Mouse (Mus musculus): ENCODE data around the gene Lrg1. TPM values are rescaled to one million over a fixed set of nuclear protein-coding genes. Genes with fewer than 3 reads are reported as not detected.

The Lrg1 gene
- total and polyA plus RNA-seq, 3 experiments: not detected

- Histone ChIP-seq H3K36me3 (replicated peaks in 1 of 2; ENCODE audit: control insufficient read depth in 1 of 2, insufficient read depth in 1 of 2, low read length in 1 of 2) (peaks cover 0 to 19% of the 10 kb centered on the region in 2 experiments), H3K4me1 (ENCODE audit: control insufficient read depth in 1 of 2, insufficient read depth in 2 of 2) (peaks cover 6 to 46% of the 10 kb centered on the region in 2 experiments; a peak in 3 of 4 replicates), H3K9me3 (replicated peaks; ENCODE audit: low read length) (peaks cover 3% of the 10 kb centered on the region), H3K27me3 (replicated peaks) (peaks cover 39% of the 10 kb centered on the region), H3K4me3 (replicated peaks in 1 of 3; ENCODE audit: low read depth in 2 of 3, low read length in 2 of 3, poor library complexity in 1 of 3) (peak overlapping the region; percentile 5 to 47 (median 45)), H3K9ac (ENCODE audit: insufficient read depth, low read depth) (peak overlapping the region; percentile 24), H3K27ac (ENCODE audit: insufficient read depth, low read depth) (peak overlapping the region; percentile 3; the same call in 1 of the 2 replicates), H3K4me2 (ENCODE audit: insufficient read depth, low read depth, poor library complexity, severe bottlenecking) (peak overlapping the region; percentile 35), H3K79me2 (replicated peaks; ENCODE audit: control insufficient read depth, extremely low read depth, insufficient read depth, poor library complexity, severe bottlenecking) (no peaks in the 10 kb centered on the region)
- peak; percentile 51 for DNase-seq (ENCODE audit: extremely low read depth)
- dilution Hi-C loops (cut with MboI; ENCODE audit: extremely low pct_ligation_motif_present, extremely low pct_unique_long_range_greater_than_20kb, low sequenced_read_pairs): no loop called here
- in situ Hi-C loops (cut with MboI; ENCODE audit: low pct_ligation_motif_present, low pct_unique_long_range_greater_than_20kb, low sequenced_read_pairs): loop anchor here (5.0 kb wide), 1 partner anchor 129 kb away; no protein-coding TSS in a partner anchor
- TF ChIP-seq SMC3 (IDR thresholded peaks at IDR 0.05; ENCODE audit: low read depth, low read length) (no peak), BHLHE40 (IDR thresholded peaks at IDR 0.05; ENCODE audit: low read depth, low read length) (no peak), NRF1 (IDR thresholded peaks at IDR 0.05; ENCODE audit: low read depth, low read length) (no peak), TCF12 (IDR thresholded peaks at IDR 0.05; ENCODE audit: low read depth, low read length) (no peak), MAZ (IDR thresholded peaks at IDR 0.05; ENCODE audit: low read depth, low read length) (0 out of 2 replicates have a peak, but pooled peaks have one; percentile 21), ELF1 (IDR thresholded peaks at IDR 0.05; ENCODE audit: low read depth, low read length) (peak; percentile 49), USF2 (conservative IDR thresholded peaks at IDR 0.05; ENCODE audit: low read depth, low read length) (no peak), HCFC1 (IDR thresholded peaks at IDR 0.05; ENCODE audit: low read depth, low read length) (no peak; the same call in 1 of the 2 replicates), USF1 (IDR thresholded peaks at IDR 0.05; ENCODE audit: low read depth, low read length) (no peak), JUN (IDR thresholded peaks at IDR 0.05; ENCODE audit: insufficient read depth, low read depth, low read length) (no peak), MEF2A (IDR thresholded peaks at IDR 0.05; ENCODE audit: borderline replicate concordance, low read depth, low read length) (no peak), E2F4 (IDR thresholded peaks at IDR 0.05; ENCODE audit: insufficient replicate concordance, low read depth, low read length) (no peak), SIN3A (IDR thresholded peaks at IDR 0.05; ENCODE audit: low read length) (no peak), ZC3H11A (IDR thresholded peaks at IDR 0.05; ENCODE audit: low read depth, low read length) (no peak), ZKSCAN1 (IDR thresholded peaks at IDR 0.05; ENCODE audit: borderline replicate concordance, low read depth, low read length) (no peak), CHD2 (IDR thresholded peaks at IDR 0.05; ENCODE audit: low read length) (0 out of 2 replicates have a peak, but pooled peaks have one; percentile 12), IRF4 (IDR thresholded peaks at IDR 0.05; ENCODE audit: low read depth, low read length) (no peak), ZMIZ1 (IDR thresholded peaks at IDR 0.05; ENCODE audit: low read depth, low read length) (no peak), NELFE (IDR thresholded peaks at IDR 0.05; ENCODE audit: low read depth, low read length) (peak; percentile 52; the same call in 1 of the 2 replicates), TBP (conservative IDR thresholded peaks at IDR 0.05; ENCODE audit: low read depth, low read length) (0 out of 2 replicates have a peak, but pooled peaks have one; percentile 21), POLR2A (IDR thresholded peaks at IDR 0.05; ENCODE audit: low read depth, low read length) (no peak; the same call in 1 of the 2 replicates), ZNF384 (IDR thresholded peaks at IDR 0.05; ENCODE audit: low read depth, low read length) (no peak), UBTF (IDR thresholded peaks at IDR 0.05; ENCODE audit: low read depth, low read length) (no peak), MAFK (IDR thresholded peaks at IDR 0.05; ENCODE audit: insufficient replicate concordance, low read length) (no peak), GABPA (IDR thresholded peaks at IDR 0.05; ENCODE audit: insufficient replicate concordance, low read depth, low read length) (no peak), MXI1 (IDR thresholded peaks at IDR 0.05; ENCODE audit: low read depth, low read length) (peak; percentile 64; the same call in 1 of the 2 replicates), PAX5 (IDR thresholded peaks at IDR 0.05; ENCODE audit: low read length) (no peak), KAT2A (IDR thresholded peaks at IDR 0.05; ENCODE audit: insufficient replicate concordance, low read length) (no peak), RCOR1 (conservative IDR thresholded peaks at IDR 0.05; ENCODE audit: low read depth, low read length) (no peak), MYC (IDR thresholded peaks at IDR 0.05; ENCODE audit: low read depth, low read length) (no peak), ETS1 (conservative IDR thresholded peaks at IDR 0.05; ENCODE audit: low read depth, low read length) (no peak), EP300 (IDR thresholded peaks at IDR 0.05; ENCODE audit: low read length) (no peak)
Observed at GRCm38 (mm10) chr17:56133457-56134363, 11.9 kb upstream of the Lrg1 start.

All from CH12.LX (cell line).